Mouse (Mus musculus): ENCODE data around the gene Acsf3. TPM values are rescaled to one million over a fixed set of nuclear protein-coding genes. Genes with fewer than 3 reads are reported as not detected.

The Acsf3 gene
- polyA plus RNA-seq, 1 experiment from 2014 or later, result 19.3 TPM

GRCm38 (mm10) chr8:122850641-122851240 is 75.5 kb downstream of the Acsf3 start:
- H3K27me3 ChIP-seq (replicated peaks; ENCODE audit: control insufficient read depth, insufficient read depth, low read length), result no peaks in the 10 kb centered on the region
- no peaks in the 10 kb centered on the region for H3K36me3 ChIP-seq (ENCODE audit: control insufficient read depth, insufficient read depth, low read length)
- no peaks in the 10 kb centered on the region for H3K9me3 ChIP-seq (ENCODE audit: control insufficient read depth, low read length)
- no peak overlapping the region for H3K4me3 ChIP-seq (ENCODE audit: low read length)
- no peak overlapping the region for H3K27ac ChIP-seq (ENCODE audit: low read depth, low read length)
- H3K4me2 ChIP-seq (ENCODE audit: low read length), result no peak overlapping the region
- H3K4me1 ChIP-seq (ENCODE audit: control insufficient read depth, insufficient read depth, low read depth, low read length), result peaks cover 8% of the 10 kb centered on the region
- WGBS, result 70% methylated on average over 3 of the region's 3 CpGs
- no peak overlapping the region for H3K9ac ChIP-seq (ENCODE audit: low read depth, low read length)
- no peak for ATAC-seq

GRCm38 (mm10) chr8:122851692-122852545 is 76.6 kb downstream of the Acsf3 start:
- no peak overlapping the region for H3K4me3 ChIP-seq (ENCODE audit: low read length)
- no peak overlapping the region for H3K27ac ChIP-seq (ENCODE audit: low read depth, low read length)
- H3K4me2 ChIP-seq (ENCODE audit: low read length), result no peak overlapping the region
- 84% methylated on average over 12 of the region's 12 CpGs for WGBS
- no peak overlapping the region for H3K9ac ChIP-seq (ENCODE audit: low read depth, low read length)
- no peak for ATAC-seq
- no peaks in the 10 kb centered on the region for H3K36me3 ChIP-seq (ENCODE audit: control insufficient read depth, insufficient read depth, low read length)
- H3K4me1 ChIP-seq (ENCODE audit: control insufficient read depth, insufficient read depth, low read depth, low read length), result peaks cover 8% of the 10 kb centered on the region
- no peaks in the 10 kb centered on the region for H3K9me3 ChIP-seq (ENCODE audit: control insufficient read depth, low read length)
- no peaks in the 10 kb centered on the region for H3K27me3 ChIP-seq (replicated peaks; ENCODE audit: control insufficient read depth, insufficient read depth, low read length)

DNA sequence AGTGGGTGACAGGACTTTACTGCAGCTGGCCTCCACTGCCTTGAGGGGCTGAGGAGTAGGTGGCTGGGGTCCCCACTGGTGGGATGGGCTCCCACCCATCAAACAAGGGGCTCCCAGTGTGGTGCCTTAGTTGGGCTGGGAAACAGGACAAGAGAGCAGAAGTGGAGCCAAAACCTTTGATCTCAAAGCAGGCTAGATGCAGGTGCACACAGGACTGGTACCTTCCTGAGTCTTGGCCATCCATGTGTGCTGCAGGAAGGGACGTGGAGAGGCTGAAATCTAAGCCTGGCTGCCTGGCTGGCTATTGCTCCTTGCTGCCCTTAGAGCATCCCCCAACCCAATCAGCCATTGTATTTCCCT is 77.2 kb downstream of the Acsf3 start:
- no peak overlapping the region for H3K4me2 ChIP-seq (ENCODE audit: low read length)
- H3K4me3 ChIP-seq (ENCODE audit: low read length), result no peak overlapping the region
- no peaks in the 10 kb centered on the region for H3K27me3 ChIP-seq (replicated peaks; ENCODE audit: control insufficient read depth, insufficient read depth, low read length)
- no peak overlapping the region for H3K9ac ChIP-seq (ENCODE audit: low read depth, low read length)
- no peaks in the 10 kb centered on the region for H3K36me3 ChIP-seq (ENCODE audit: control insufficient read depth, insufficient read depth, low read length)
- 57% methylated on average over 1 of the region's 1 CpGs for WGBS
- no peak for ATAC-seq
- H3K9me3 ChIP-seq (ENCODE audit: control insufficient read depth, low read length), result no peaks in the 10 kb centered on the region
- no peak overlapping the region for H3K27ac ChIP-seq (ENCODE audit: low read depth, low read length)
- peaks cover 8% of the 10 kb centered on the region for H3K4me1 ChIP-seq (ENCODE audit: control insufficient read depth, insufficient read depth, low read depth, low read length)

- peak; percentile 85 for ATAC-seq
- Histone ChIP-seq H3K4me1 (ENCODE audit: control insufficient read depth, insufficient read depth, low read depth, low read length) (peaks cover 8% of the 10 kb centered on the region), H3K36me3 (ENCODE audit: control insufficient read depth, insufficient read depth, low read length) (no peaks in the 10 kb centered on the region), H3K27ac (ENCODE audit: low read depth, low read length) (peak overlapping the region; percentile 44; the same call in 1 of the 2 replicates), H3K9ac (ENCODE audit: low read depth, low read length) (peak overlapping the region; percentile 31; the same call in 1 of the 2 replicates), H3K4me3 (ENCODE audit: low read length) (no peak overlapping the region), H3K9me3 (ENCODE audit: control insufficient read depth, low read length) (no peaks in the 10 kb centered on the region), H3K27me3 (replicated peaks; ENCODE audit: control insufficient read depth, insufficient read depth, low read length) (no peaks in the 10 kb centered on the region), H3K4me2 (ENCODE audit: low read length) (peak overlapping the region; percentile 19; the same call in 1 of the 2 replicates)
- WGBS, result 5% methylated on average over 11 of the region's 11 CpGs
Observed at GRCm38 (mm10) chr8:122853340-122853771, 78.1 kb downstream of the Acsf3 start.

GRCm38 (mm10) chr8:122854388-122854787 is 79.1 kb downstream of the Acsf3 start:
- no peak for ATAC-seq
- Histone ChIP-seq H3K4me1 (ENCODE audit: control insufficient read depth, insufficient read depth, low read depth, low read length) (peaks cover 8% of the 10 kb centered on the region), H3K9me3 (ENCODE audit: control insufficient read depth, low read length) (no peaks in the 10 kb centered on the region), H3K4me3 (ENCODE audit: low read length) (no peak overlapping the region), H3K36me3 (ENCODE audit: control insufficient read depth, insufficient read depth, low read length) (no peaks in the 10 kb centered on the region), H3K9ac (ENCODE audit: low read depth, low read length) (no peak overlapping the region), H3K27ac (ENCODE audit: low read depth, low read length) (no peak overlapping the region), H3K4me2 (ENCODE audit: low read length) (no peak overlapping the region), H3K27me3 (replicated peaks; ENCODE audit: control insufficient read depth, insufficient read depth, low read length) (no peaks in the 10 kb centered on the region)
- WGBS, result 80% methylated on average over 7 of the region's 7 CpGs

GRCm38 (mm10) chr8:122855123-122855522 is 79.8 kb downstream of the Acsf3 start:
- H3K36me3 ChIP-seq (ENCODE audit: control insufficient read depth, insufficient read depth, low read length), result no peaks in the 10 kb centered on the region
- H3K9me3 ChIP-seq (ENCODE audit: control insufficient read depth, low read length), result no peaks in the 10 kb centered on the region
- peaks cover 8% of the 10 kb centered on the region for H3K4me1 ChIP-seq (ENCODE audit: control insufficient read depth, insufficient read depth, low read depth, low read length)
- no peak overlapping the region for H3K4me3 ChIP-seq (ENCODE audit: low read length)
- no peak overlapping the region for H3K9ac ChIP-seq (ENCODE audit: low read depth, low read length)
- H3K27me3 ChIP-seq (replicated peaks; ENCODE audit: control insufficient read depth, insufficient read depth, low read length), result no peaks in the 10 kb centered on the region
- ATAC-seq, result no peak
- no peak overlapping the region for H3K4me2 ChIP-seq (ENCODE audit: low read length)
- WGBS, result 82% methylated on average over 4 of the region's 4 CpGs
- H3K27ac ChIP-seq (ENCODE audit: low read depth, low read length), result no peak overlapping the region

DNA sequence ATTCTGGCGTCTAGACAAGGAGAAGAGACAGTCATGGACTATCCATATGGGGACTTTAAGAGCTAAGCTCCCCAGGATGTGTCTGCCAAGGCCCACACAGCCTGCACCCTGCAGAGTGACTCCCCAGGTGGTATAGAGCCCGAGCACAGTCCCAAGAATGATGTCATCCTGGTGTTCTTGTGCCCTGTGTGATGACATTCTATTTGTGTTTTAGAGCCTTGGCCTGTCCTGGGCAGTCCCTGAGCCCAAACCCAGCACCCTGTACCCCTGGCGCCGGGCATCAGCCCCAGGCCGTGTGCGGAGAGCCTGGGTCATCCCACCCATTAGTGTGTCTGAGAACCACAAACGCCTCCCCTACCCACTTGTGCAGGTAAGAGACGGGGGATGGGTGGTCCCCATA is 81.0 kb downstream of the Acsf3 start:
- Histone ChIP-seq H3K27ac (ENCODE audit: low read depth, low read length) (no peak overlapping the region), H3K27me3 (replicated peaks; ENCODE audit: control insufficient read depth, insufficient read depth, low read length) (no peaks in the 10 kb centered on the region), H3K4me1 (ENCODE audit: control insufficient read depth, insufficient read depth, low read depth, low read length) (peaks cover 8% of the 10 kb centered on the region), H3K4me2 (ENCODE audit: low read length) (no peak overlapping the region), H3K4me3 (ENCODE audit: low read length) (no peak overlapping the region), H3K9me3 (ENCODE audit: control insufficient read depth, low read length) (no peaks in the 10 kb centered on the region), H3K36me3 (ENCODE audit: control insufficient read depth, insufficient read depth, low read length) (no peaks in the 10 kb centered on the region), H3K9ac (ENCODE audit: low read depth, low read length) (no peak overlapping the region)
- ATAC-seq, result no peak
- 83% methylated on average over 8 of the region's 8 CpGs for WGBS

DNA sequence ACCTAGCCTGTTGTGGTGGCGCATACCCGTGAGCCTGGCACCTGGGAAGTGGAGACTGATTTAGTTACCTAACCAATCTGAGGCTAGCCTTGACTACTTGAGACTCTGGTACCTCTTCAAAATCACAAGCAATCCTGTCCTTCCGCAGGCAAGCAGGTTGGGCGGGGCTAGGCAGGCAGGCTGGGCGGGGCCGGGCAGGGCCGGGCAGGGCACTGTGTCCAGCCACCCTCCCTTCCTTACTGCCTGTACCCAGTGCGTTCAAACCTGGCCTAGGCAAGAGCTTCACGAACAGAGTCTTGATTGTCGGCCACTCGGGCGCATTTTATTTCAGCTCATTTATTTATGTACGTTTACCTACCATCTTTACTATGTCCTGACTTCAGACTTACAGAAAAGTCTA is 84.6 kb downstream of the Acsf3 start:
- no peak for ATAC-seq
- Histone ChIP-seq H3K27me3 (replicated peaks; ENCODE audit: control insufficient read depth, insufficient read depth, low read length) (no peaks in the 10 kb centered on the region), H3K4me1 (ENCODE audit: control insufficient read depth, insufficient read depth, low read depth, low read length) (no peaks in the 10 kb centered on the region), H3K9me3 (ENCODE audit: control insufficient read depth, low read length) (peaks cover 8% of the 10 kb centered on the region; the same call in 1 of the 2 replicates), H3K4me2 (ENCODE audit: low read length) (no peak overlapping the region), H3K36me3 (ENCODE audit: control insufficient read depth, insufficient read depth, low read length) (no peaks in the 10 kb centered on the region), H3K27ac (ENCODE audit: low read depth, low read length) (no peak overlapping the region), H3K9ac (ENCODE audit: low read depth, low read length) (no peak overlapping the region), H3K4me3 (ENCODE audit: low read length) (no peak overlapping the region)
- WGBS, result 72% methylated on average over 13 of the region's 13 CpGs

- ATAC-seq, result peak; percentile 37
- Histone ChIP-seq H3K9ac (ENCODE audit: low read depth, low read length) (peak overlapping the region; percentile 33; the same call in 1 of the 2 replicates), H3K36me3 (ENCODE audit: control insufficient read depth, insufficient read depth, low read length) (no peaks in the 10 kb centered on the region), H3K4me3 (ENCODE audit: low read length) (peak overlapping the region; percentile 33), H3K27ac (ENCODE audit: low read depth, low read length) (no peak overlapping the region), H3K27me3 (replicated peaks; ENCODE audit: control insufficient read depth, insufficient read depth, low read length) (no peaks in the 10 kb centered on the region), H3K9me3 (ENCODE audit: control insufficient read depth, low read length) (peaks cover 18% of the 10 kb centered on the region), H3K4me2 (ENCODE audit: low read length) (peak overlapping the region; percentile 55), H3K4me1 (ENCODE audit: control insufficient read depth, insufficient read depth, low read depth, low read length) (no peaks in the 10 kb centered on the region)
- 45% methylated on average over 24 of the region's 26 CpGs for WGBS
Observed at GRCm38 (mm10) chr8:122864719-122865129, 89.4 kb downstream of the Acsf3 start.
